26 mouse cellular contexts compared by ENCODE assay signal in genomic region chr3:98920417-98920816, GRCm38 (mm10). TPM values are rescaled to one million over a fixed set of nuclear protein-coding genes. Genes with fewer than 3 reads are reported as not detected.
DNase-seq lines count a peak whose midpoint lies in the region; ATAC-seq and TF ChIP-seq lines count a peak whose summit lies in the region.
"Had no signal": no experiment of that assay in that cellular context is flagged by ENCODE, and none has a peak within 500 bp of the region (broad histone marks: within the 10 kb centered on the region; RNA-seq: fewer than 3 reads in every experiment).

No protein-coding gene starts in this region.

- H3K36me3 ChIP-seq in megakaryocyte, embryonic 14.5 days (replicated peaks; ENCODE audit: low read length) = no peaks in the 10 kb centered on the region
- no peaks in the 10 kb centered on the region for H3K36me3 ChIP-seq in C2C12 (ENCODE audit: control insufficient read depth, insufficient read depth)
- H3K36me3 ChIP-seq in CH12.LX (replicated peaks in 1 of 2; ENCODE audit: control insufficient read depth in 1 of 2, insufficient read depth in 1 of 2, low read length in 1 of 2) = no peaks in the 10 kb centered on the region
- H3K36me3 ChIP-seq in myocyte (ENCODE audit: control insufficient read depth, insufficient read depth) = no peaks in the 10 kb centered on the region
- H3K36me3 ChIP-seq: G1E had no signal

- no peak overlapping the region for H3K9ac ChIP-seq in CH12.LX (ENCODE audit: insufficient read depth, low read depth)

- H3K4me2 ChIP-seq in CH12.LX (ENCODE audit: insufficient read depth, low read depth, poor library complexity, severe bottlenecking) (no peak overlapping the region), myocyte (ENCODE audit: low read depth) (no peak overlapping the region)

- no peaks in the 10 kb centered on the region for H3K4me1 ChIP-seq in megakaryocyte, embryonic 14.5 days
- H3K4me1 ChIP-seq in CH12.LX (ENCODE audit: control insufficient read depth in 1 of 2, insufficient read depth in 2 of 2) = no peaks in the 10 kb centered on the region; a peak in 1 of 4 replicates

- no peak overlapping the region for H3K27ac ChIP-seq in CH12.LX (ENCODE audit: insufficient read depth, low read depth)

- in situ Hi-C loops in CH12.LX (cut with MboI; ENCODE audit: low pct_ligation_motif_present, low pct_unique_long_range_greater_than_20kb, low sequenced_read_pairs) = no loop called here

- no peaks in the 10 kb centered on the region for H3K27me3 ChIP-seq in megakaryocyte, embryonic 14.5 days (replicated peaks)
- H3K27me3 ChIP-seq in C2C12 (ENCODE audit: control insufficient read depth, insufficient read depth, insufficient read length) = no peaks in the 10 kb centered on the region
- no peaks in the 10 kb centered on the region for H3K27me3 ChIP-seq in CH12.LX (replicated peaks)
- H3K27me3 ChIP-seq in myocyte (ENCODE audit: control insufficient read depth, insufficient read depth, insufficient read length) = no peaks in the 10 kb centered on the region

- DNase-seq in CH12.LX (ENCODE audit: extremely low read depth) = peak; percentile 10
- DNase-seq in kidney, adult 11 months = no peak
- DNase-seq in adrenal gland, postnatal 10 days = no peak
- no peak for DNase-seq in kidney, postnatal 25 days
- DNase-seq: adrenal gland, adult 2 months; adrenal gland, adult 8-10 months; adrenal gland, postnatal 14 days; adrenal gland, postnatal 25 days; adrenal gland, postnatal 36 days; B cell, adult 2 months; cerebellum, adult 11 months; cerebellum, adult 11-12 months; cerebellum, adult 18-20 months; cerebellum, adult 2 months; cerebellum, adult 8-10 months had no signal

- H3K4me3 ChIP-seq in megakaryocyte, embryonic 14.5 days (replicated peaks) = peak overlapping the region; percentile 26
- H3K4me3 ChIP-seq in C2C12 (ENCODE audit: insufficient read depth, poor library complexity, severe bottlenecking) (no peak overlapping the region), CH12.LX (replicated peaks in 1 of 3; ENCODE audit: low read depth in 2 of 3, low read length in 2 of 3, poor library complexity in 1 of 3) (no peak overlapping the region), myocyte (no peak overlapping the region)

- TF ChIP-seq EP300 in CH12.LX (IDR thresholded peaks at IDR 0.05; ENCODE audit: low read length) = no peak

- dilution Hi-C loops in CH12.LX (cut with MboI; ENCODE audit: extremely low pct_ligation_motif_present, extremely low pct_unique_long_range_greater_than_20kb, low sequenced_read_pairs) = no loop called here

- no peak for ATAC-seq in megakaryocyte, adult 5-6 weeks (ENCODE audit: poor library complexity, severe bottlenecking)
- ATAC-seq: activated CD4-positive, CD25-positive, alpha-beta regulatory T cell, adult 4 months; CD4-positive, CD25-positive, alpha-beta regulatory T cell, adult 4 months; Patski had no signal

- H3K9me3 ChIP-seq in megakaryocyte, embryonic 14.5 days = peaks cover 8% of the 10 kb centered on the region
- no peaks in the 10 kb centered on the region for H3K9me3 ChIP-seq in CH12.LX (replicated peaks; ENCODE audit: low read length)

- no peaks in the 10 kb centered on the region for H3K79me3 ChIP-seq in C2C12 (ENCODE audit: low read depth)

- TF ChIP-seq POLR2A in CH12.LX (IDR thresholded peaks at IDR 0.05; ENCODE audit: low read depth, low read length) = no peak
- no peak for TF ChIP-seq POLR2A in myocyte (IDR thresholded peaks at IDR 0.05; ENCODE audit: insufficient read length, low read depth)

- no peaks in the 10 kb centered on the region for H3K79me2 ChIP-seq in C2C12 (ENCODE audit: control insufficient read depth, insufficient read depth)
- H3K79me2 ChIP-seq in CH12.LX (replicated peaks; ENCODE audit: control insufficient read depth, extremely low read depth, insufficient read depth, poor library complexity, severe bottlenecking) = no peaks in the 10 kb centered on the region
- H3K79me2 ChIP-seq in myocyte (ENCODE audit: control insufficient read depth, insufficient read depth) = no peaks in the 10 kb centered on the region

- TF ChIP-seq RAD21 in CH12.LX (IDR thresholded peaks at IDR 0.05; ENCODE audit: low read depth, low read length) = no peak

- H3ac ChIP-seq in C2C12 (ENCODE audit: control insufficient read depth, insufficient read length, low read depth) (no peak overlapping the region), myocyte (ENCODE audit: control insufficient read depth, insufficient read length) (no peak overlapping the region)

- TF ChIP-seq CTCF in C2C12 (IDR thresholded peaks at IDR 0.05; ENCODE audit: control insufficient read depth, insufficient read depth, insufficient read length) (no peak), CH12.LX (conservative IDR thresholded peaks at IDR 0.05 in 1 of 2, IDR thresholded peaks at IDR 0.05 in 1 of 2; ENCODE audit: low read depth in 2 of 2, low read length in 2 of 2) (no peak)

TF ChIP-seq in C2C12, 6 proteins besides CTCF, POLR2A, EP300 and RAD21:
- TF ChIP-seq MYOG (IDR thresholded peaks at IDR 0.05; ENCODE audit: control insufficient read depth, extremely low read depth, insufficient read length) = no peak
- no peak for TF ChIP-seq USF1 (IDR thresholded peaks at IDR 0.05; ENCODE audit: low read depth)
- no peak for TF ChIP-seq FOSL1 (IDR thresholded peaks at IDR 0.05; ENCODE audit: insufficient read depth, low read length, poor library complexity, severe bottlenecking)
- peak; percentile 92 for TF ChIP-seq MYOD1 (IDR thresholded peaks at IDR 0.05; ENCODE audit: control insufficient read depth, insufficient read length, low read depth)

TF ChIP-seq in CH12.LX, 34 proteins besides CTCF, POLR2A, EP300 and RAD21 (continues in another document):
- TF ChIP-seq MEF2A (IDR thresholded peaks at IDR 0.05; ENCODE audit: borderline replicate concordance, low read depth, low read length) = no peak
- no peak for TF ChIP-seq KAT2A (IDR thresholded peaks at IDR 0.05; ENCODE audit: insufficient replicate concordance, low read length)
- no peak for TF ChIP-seq UBTF (IDR thresholded peaks at IDR 0.05; ENCODE audit: low read depth, low read length)
- TF ChIP-seq ZNF384 (IDR thresholded peaks at IDR 0.05; ENCODE audit: low read depth, low read length) = no peak
- TF ChIP-seq BHLHE40 (IDR thresholded peaks at IDR 0.05; ENCODE audit: low read depth, low read length) = no peak
- no peak for TF ChIP-seq POLR2AphosphoS2 (IDR thresholded peaks at IDR 0.05; ENCODE audit: low read depth, low read length)
- TF ChIP-seq ZMIZ1 (IDR thresholded peaks at IDR 0.05; ENCODE audit: low read depth, low read length) = no peak
- TF ChIP-seq USF1 (IDR thresholded peaks at IDR 0.05; ENCODE audit: low read depth, low read length) = no peak
- no peak for TF ChIP-seq GABPA (IDR thresholded peaks at IDR 0.05; ENCODE audit: insufficient replicate concordance, low read depth, low read length)
- TF ChIP-seq HCFC1 (IDR thresholded peaks at IDR 0.05; ENCODE audit: low read depth, low read length) = no peak
- TF ChIP-seq IRF4 (IDR thresholded peaks at IDR 0.05; ENCODE audit: low read depth, low read length) = no peak
- no peak for TF ChIP-seq TBP (conservative IDR thresholded peaks at IDR 0.05; ENCODE audit: low read depth, low read length)
- TF ChIP-seq NRF1 (IDR thresholded peaks at IDR 0.05; ENCODE audit: low read depth, low read length) = no peak
- TF ChIP-seq ETS1 (conservative IDR thresholded peaks at IDR 0.05; ENCODE audit: low read depth, low read length) = no peak
- TF ChIP-seq ZKSCAN1 (IDR thresholded peaks at IDR 0.05; ENCODE audit: borderline replicate concordance, low read depth, low read length) = no peak
- TF ChIP-seq USF2 (conservative IDR thresholded peaks at IDR 0.05; ENCODE audit: low read depth, low read length) = no peak
- TF ChIP-seq SIN3A (IDR thresholded peaks at IDR 0.05; ENCODE audit: low read length) = no peak
- TF ChIP-seq CHD2 (IDR thresholded peaks at IDR 0.05; ENCODE audit: low read length) = no peak

TF ChIP-seq in myocyte, 11 proteins besides CTCF, POLR2A, EP300 and RAD21:
- peak in 2 of 3 experiments; percentile 78 to 94 for TF ChIP-seq MYOD1 (IDR thresholded peaks at IDR 0.05; ENCODE audit: control insufficient read depth in 1 of 3, insufficient read length in 2 of 3, low read depth in 2 of 3)
- no peak for TF ChIP-seq REST (IDR thresholded peaks at IDR 0.05; ENCODE audit: insufficient read depth, insufficient read length)
- no peak for TF ChIP-seq CEBPB (IDR thresholded peaks at IDR 0.05; ENCODE audit: insufficient read depth, poor library complexity, severe bottlenecking)
- TF ChIP-seq MYOG (IDR thresholded peaks at IDR 0.05; ENCODE audit: control insufficient read depth in 1 of 3, insufficient read depth in 1 of 3, insufficient read length in 2 of 3, low read depth in 2 of 3) = no peak
- TF ChIP-seq MAX (IDR thresholded peaks at IDR 0.05; ENCODE audit: low read depth) = no peak
- TF ChIP-seq TCF12 (IDR thresholded peaks at IDR 0.05; ENCODE audit: insufficient read depth, poor library complexity, severe bottlenecking) = no peak

RNA-seq across cellular contexts. Expression of gene Hao2, which starts 27.4 kb away (rescaled TPM):
- not detected in 2 replicates for polyA plus RNA-seq in megakaryocyte, embryonic 14.5 days (2012; ENCODE audit: insufficient read depth, low replicate concordance)
- total RNA-seq in megakaryocyte, adult 5-6 weeks (2015) = not detected in 2 replicates
- not detected in 2 replicates for total RNA-seq in megakaryocyte, adult 5-6 weeks (2017)
- polyA plus RNA-seq in C2C12 (2012; fragmentation: generic; extraction: Trizol) (not detected), CH12.LX (2012; ENCODE audit: insufficient read length, low read depth) (not detected in 2 replicates), myocyte (2012; fragmentation: generic; extraction: Trizol) (not detected)
- total RNA-seq in CH12.LX (2012; rRNA removed) (not detected in 2 replicates), CH12.LX (2014; rRNA removed) (not detected in 2 replicates)
- 100 to 1,000 TPM; 106 to 158 TPM for total RNA-seq in adrenal gland, postnatal 10 days (2021)
- total RNA-seq: ES-E14, G1E, MEL had no signal
- polyA plus RNA-seq: activated CD4-positive, CD25-positive, alpha-beta regulatory T cell, adult 4 months; brain, embryonic 14.5 days; CD4-positive, CD25-positive, alpha-beta regulatory T cell, adult 4 months; cerebellum, adult 2 months; G1E; Patski had no signal
